ENCODE assay signal across 8 mouse cellular contexts in genomic region chr4:109406486-109407175, GRCm38 (mm10). TPM values are rescaled to one million over a fixed set of nuclear protein-coding genes. Genes with fewer than 3 reads are reported as not detected.
A peak's percentile ranks its signal among the peaks of the same experiment; 100 is the strongest.
DNase-seq lines count a peak whose midpoint lies in the region; ATAC-seq and TF ChIP-seq lines count a peak whose summit lies in the region.

Gene Ttc39a (plus strand): TSS chr4:109406623.

- H3K4me3 ChIP-seq in left cerebral cortex, adult 2 months, result peak within 1 kb of the TSS; percentile 58
- peak within 1 kb of the TSS; percentile 54 for H3K4me3 ChIP-seq in intestine, embryonic 15.5 days (replicated peaks)
- H3K4me3 ChIP-seq in liver, embryonic 13.5 days (replicated peaks), result peak within 1 kb of the TSS; percentile 78

- peak within 1 kb of the TSS; percentile 64 for H3K9ac ChIP-seq in intestine, embryonic 15.5 days
- peak within 1 kb of the TSS; percentile 92 for H3K9ac ChIP-seq in liver, embryonic 13.5 days

- H3K36me3 ChIP-seq in intestine, embryonic 15.5 days, result no peaks in the 10 kb centered on the region
- H3K36me3 ChIP-seq in liver, embryonic 13.5 days, result peaks cover 30% of the 10 kb centered on the region

- no peak for TF ChIP-seq CTCF in left cerebral cortex, adult 2 months (IDR thresholded peaks at IDR 0.05)

- peaks cover 24% of the 10 kb centered on the region for H3K4me1 ChIP-seq in intestine, embryonic 15.5 days (replicated peaks)
- H3K4me1 ChIP-seq in liver, embryonic 13.5 days (replicated peaks), result peaks cover 91% of the 10 kb centered on the region

- no peaks in the 10 kb centered on the region for H3K9me3 ChIP-seq in intestine, embryonic 15.5 days
- H3K9me3 ChIP-seq in liver, embryonic 13.5 days (replicated peaks), result no peaks in the 10 kb centered on the region

- peak within 1 kb of the TSS; percentile 96 for H3K4me2 ChIP-seq in intestine, embryonic 15.5 days (replicated peaks)
- H3K4me2 ChIP-seq in liver, embryonic 13.5 days, result peak within 1 kb of the TSS; percentile 89

- DNase-seq in left cerebral cortex, adult 2 months (ENCODE audit: extremely low spot score in 1 of 2, low spot score in 2 of 2), result peak in 1 of 2 experiments; percentile 35
- DNase-seq in left cerebral cortex, adult 11 months (ENCODE audit: low spot score), result no peak
- DNase-seq in cerebellum, postnatal 14 days, result peak; percentile 75 to 78
- peak; percentile 22 for DNase-seq in gastrocnemius, postnatal 25 days
- DNase-seq in liver, embryonic 13.5 days, result peak; percentile 55
- peak; percentile 61 for DNase-seq in neural tube, embryonic 10.5 days (ENCODE audit: extremely low spot score, low spot score)
- DNase-seq in yolk sac, embryonic 10.5 days (ENCODE audit: low spot score), result peak; percentile 76

- H3K27me3 ChIP-seq in intestine, embryonic 15.5 days (replicated peaks), result no peaks in the 10 kb centered on the region
- H3K27me3 ChIP-seq in liver, embryonic 13.5 days, result no peaks in the 10 kb centered on the region

- 0 out of 2 replicates have a peak within 1 kb of the TSS, but pooled peaks have one; percentile 47 for H3K27ac ChIP-seq in left cerebral cortex, adult 2 months
- peak within 1 kb of the TSS; percentile 81 for H3K27ac ChIP-seq in intestine, embryonic 15.5 days
- H3K27ac ChIP-seq in liver, embryonic 13.5 days, result peak within 1 kb of the TSS; percentile 98

- intact Hi-C loops in left cerebral cortex, adult 2 months (cut with DNase I), result no loop called here

- WGBS in intestine, embryonic 15.5 days, result under 1% methylated on average over 39 of the region's 56 CpGs
- under 1% methylated on average over 28 of the region's 56 CpGs for WGBS in liver, embryonic 13.5 days (ENCODE audit: insufficient replicate concordance)

- ATAC-seq in intestine, embryonic 15.5 days, result peak; percentile 64
- peak; percentile 52 for ATAC-seq in liver, embryonic 13.5 days (ENCODE audit: low read depth)

RNA-seq across cellular contexts. Expression of gene Ttc39a, which starts in this region (rescaled TPM):
- 1 to 10 TPM; 2.8 to 3.8 TPM for total RNA-seq in left cerebral cortex, adult 2 months (2021)
- total RNA-seq in gastrocnemius, postnatal 25 days (2021), result under 1 TPM; 0.18 to 0.64 TPM
- 17.0 and 21.5 TPM in 2 replicates for polyA plus RNA-seq in intestine, embryonic 15.5 days (2015; fragmentation: Nextera tagmentation; extraction: Ambion mirVana)
- polyA plus RNA-seq in liver, embryonic 13.5 days (2015; fragmentation: Nextera tagmentation; extraction: Ambion mirVana), result 14.2 and 14.7 TPM in 2 replicates

Comparison
In these comparisons a context has a peak if more than half of its experiments do, and no peak if none do; other contexts are left out.
1. Peak in DNase-seq in gastrocnemius, postnatal 25 days; RNA of the gene not detected or under 1 TPM.
2. H3K27ac ChIP-seq: peak in every context shown above with its lines; median percentile 98 in liver, embryonic 13.5 days; 81 in intestine, embryonic 15.5 days; 47 in left cerebral cortex, adult 2 months.